Mouse (Mus musculus) ovary, postnatal 36 days (tissue): Measurements from ENCODE around the gene Psmc4.

Experiments used
- DNase-seq: peaks from one replicate; pipeline ENCODE4 v3.0.0; 2022; ENCODE audit warnings: low spot score, mixed read lengths

Psmc4 gene

GRCm38 (mm10) chr7:28049476-28050409 is at the start of gene Psmc4:
Psmc4 (minus strand) TSS chr7:28050101.
- peak; percentile 97 for DNase-seq

GRCm38 (mm10) chr7:28099101-28099500 is 49.2 kb upstream of the Psmc4 start:
- DNase-seq: no peak

- DNase-seq: no peak
Measured at GRCm38 (mm10) chr7:28093541-28093940, 43.6 kb upstream of the Psmc4 start.

GRCm38 (mm10) chr7:28086236-28086635 is 36.3 kb upstream of the Psmc4 start:
- no peak for DNase-seq

- DNase-seq: no peak
Measured at GRCm38 (mm10) chr7:28084215-28084614, 34.3 kb upstream of the Psmc4 start.

- no peak for DNase-seq
Measured at GRCm38 (mm10) chr7:28070531-28071298, 20.8 kb upstream of the Psmc4 start, which contains the start of gene Fcgbp. Fcgbp (plus strand) TSS chr7:28071236.

- DNase-seq: no peak
Measured at GRCm38 (mm10) chr7:28069546-28070172, 19.8 kb upstream of the Psmc4 start.

- DNase-seq: no peak
Measured at GRCm38 (mm10) chr7:28068661-28069060, 18.8 kb upstream of the Psmc4 start.

- no peak for DNase-seq
Measured at GRCm38 (mm10) chr7:28059972-28060371, 10.1 kb upstream of the Psmc4 start.

GRCm38 (mm10) chr7:28053046-28053930 is 3.4 kb upstream of the Psmc4 start:
- no peak for DNase-seq

GRCm38 (mm10) chr7:28050584-28050983 is 683 bp upstream of the Psmc4 start:
- DNase-seq: no peak

GRCm38 (mm10) chr7:28044524-28044923 is 5.4 kb downstream of the Psmc4 start:
- no peak for DNase-seq

- no peak for DNase-seq
Measured at GRCm38 (mm10) chr7:28014445-28014810, 35.5 kb downstream of the Psmc4 start.

GRCm38 (mm10) chr7:28013549-28014444 is 36.1 kb downstream of the Psmc4 start, which contains the start of gene Zfp850:
Zfp850 (minus strand) TSS chr7:28014115.
- peak; percentile 77 for DNase-seq

- DNase-seq: no peak
Measured at GRCm38 (mm10) chr7:28010271-28010670, 39.6 kb downstream of the Psmc4 start.
